Mouse (Mus musculus) intestine, postnatal 0 days (tissue): ENCODE measurements around the gene Oaz1. TPM values are rescaled to one million over a fixed set of nuclear protein-coding genes. Genes with fewer than 3 reads are reported as not detected.

Source experiments
- ATAC-seq: fragments of 200-750 bp; cut with Nextera tagmentation; 2 replicates; pipeline ENCODE4 v1.8.0; 2017; ENCODE audit warnings: mild to moderate bottlenecking, moderate TSS enrichment, moderate library complexity
- H3K27ac ChIP-seq: fragments of 300-500 bp; sonication (generic); 2 replicates; pipeline ENCODE4 v1.5.1; 2014; ENCODE audit warnings: mild to moderate bottlenecking, low read depth, low read length, moderate library complexity
- H3K27me3 ChIP-seq: fragments of 300-500 bp; sonication (generic); replicated peaks from 2 replicates; pipeline ENCODE4 v1.6.1; 2014; ENCODE audit warnings: low read length, mixed read lengths; ENCODE audit not compliant: control insufficient read depth, insufficient read depth
- H3K36me3 ChIP-seq: fragments of 300-500 bp; sonication (generic); 2 replicates; pipeline ENCODE4 v1.6.1; 2014; ENCODE audit warnings: mild to moderate bottlenecking, moderate library complexity; ENCODE audit not compliant: control insufficient read depth, insufficient read depth
- H3K4me1 ChIP-seq: fragments of 300-500 bp; sonication (generic); replicated peaks from 2 replicates; pipeline ENCODE4 v1.6.1; 2014; ENCODE audit warnings: antibody characterized with exemption, low read length, mixed read lengths; ENCODE audit not compliant: control insufficient read depth, insufficient read depth
- H3K4me2 ChIP-seq: fragments of 300-500 bp; sonication (generic); replicated peaks from 2 replicates; pipeline ENCODE4 v1.6.1; 2014; ENCODE audit warnings: low read depth, mild to moderate bottlenecking, moderate library complexity
- H3K4me3 ChIP-seq: fragments of 300-500 bp; sonication (generic); 2 replicates; pipeline ENCODE4 v1.5.1; 2014; ENCODE audit warnings: low read depth, low read length
- H3K9ac ChIP-seq: fragments of 300-500 bp; sonication (generic); 2 replicates; pipeline ENCODE4 v1.6.1; 2014; ENCODE audit warnings: mild to moderate bottlenecking, low read depth, low read length
- H3K9me3 ChIP-seq: fragments of 300-500 bp; sonication (generic); 2 replicates; pipeline ENCODE4 v1.6.1; 2016; ENCODE audit warnings: mixed run types; ENCODE audit not compliant: control insufficient read depth
- CTCF ChIP-seq: sonication (generic); IDR thresholded peaks from 2 replicates; pipeline ENCODE4 v1.5.1; 2016; ENCODE audit warnings: low read depth, mild to moderate bottlenecking, control low read depth, antibody characterized with exemption, moderate library complexity
- WGBS: fragments of 180-500 bp; shearing (Covaris S2); extraction: QIAGEN DNeasy Blood & Tissue Kit; methylation state at CpG from one replicate; pipeline ENCODE4 v1.1.7; 2014; 5-methylcytosine and 5-hydroxymethylcytosine counted together
- polyA plus RNA-seq: library from polyadenylated mRNA; unstranded; fragments of >200 nt; fragmentation: Nextera tagmentation; extraction: Ambion mirVana; gene quantifications from 2 replicates; pipeline ENCODE4 v1.2.1, GENCODE M21; 2015

Gene Oaz1
- polyA plus RNA-seq, 1 experiment from 2014 or later: 1,019 TPM

DNA sequence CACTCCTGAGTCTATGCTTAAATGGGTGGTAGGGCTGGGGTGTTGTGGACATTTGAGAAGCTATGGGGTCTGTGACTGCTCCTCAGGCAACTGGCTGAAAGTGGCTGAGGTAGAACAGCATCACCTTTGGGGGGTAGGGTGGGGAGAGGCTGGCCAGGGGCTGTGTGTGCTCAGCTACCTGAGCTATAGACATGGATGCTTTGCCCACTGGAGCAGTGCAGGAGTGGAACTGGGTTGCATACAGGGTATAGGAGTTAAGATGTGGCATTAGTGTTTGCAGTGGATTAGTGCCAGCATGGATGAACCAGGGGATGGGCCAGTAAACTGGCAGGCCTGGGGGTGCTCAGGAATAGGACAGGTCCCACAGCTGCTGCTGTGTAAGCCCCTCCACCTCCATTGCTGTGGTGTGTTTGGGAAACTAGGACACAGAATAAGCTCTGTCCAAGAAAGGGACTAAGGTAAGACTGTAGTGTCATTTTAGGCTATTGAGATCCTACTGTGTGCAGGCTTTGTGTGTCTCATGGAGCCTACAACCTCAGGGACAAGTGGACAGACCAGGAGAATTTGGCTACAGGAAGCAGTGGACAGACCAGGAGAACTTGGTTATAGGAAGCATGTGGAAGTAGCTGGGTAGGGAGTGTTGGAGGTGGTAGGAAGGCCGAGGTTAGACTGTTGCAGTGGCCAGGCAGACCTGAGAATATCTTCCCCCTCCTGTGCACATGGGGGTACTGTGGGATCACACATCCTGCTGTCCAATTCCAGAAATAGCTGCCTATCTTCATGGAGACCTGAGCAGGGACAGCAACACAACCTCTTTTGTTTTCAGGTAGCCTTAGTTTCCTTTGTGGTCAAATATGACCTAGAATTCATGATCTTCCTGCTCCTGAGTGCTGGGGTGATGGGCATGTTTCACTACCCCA is 3.2 kb downstream of the Oaz1 start:
- TF ChIP-seq CTCF: no peak
- Histone ChIP-seq H3K9me3 (no peaks in the 10 kb centered on the region), H3K4me2 (no peak overlapping the region), H3K27me3 (peaks cover 13% of the 10 kb centered on the region), H3K4me3 (no peak overlapping the region), H3K27ac (peak overlapping the region; percentile 1; the same call in 1 of the 2 replicates), H3K9ac (peak overlapping the region; percentile 40; the same call in 1 of the 2 replicates), H3K36me3 (peaks cover 18% of the 10 kb centered on the region), H3K4me1 (peaks cover 7% of the 10 kb centered on the region; the same call in 1 of the 2 replicates)
- 52% methylated on average over 1 of the region's 1 CpGs for whole genome bisulfite sequencing
- no peak for ATAC-seq

DNA sequence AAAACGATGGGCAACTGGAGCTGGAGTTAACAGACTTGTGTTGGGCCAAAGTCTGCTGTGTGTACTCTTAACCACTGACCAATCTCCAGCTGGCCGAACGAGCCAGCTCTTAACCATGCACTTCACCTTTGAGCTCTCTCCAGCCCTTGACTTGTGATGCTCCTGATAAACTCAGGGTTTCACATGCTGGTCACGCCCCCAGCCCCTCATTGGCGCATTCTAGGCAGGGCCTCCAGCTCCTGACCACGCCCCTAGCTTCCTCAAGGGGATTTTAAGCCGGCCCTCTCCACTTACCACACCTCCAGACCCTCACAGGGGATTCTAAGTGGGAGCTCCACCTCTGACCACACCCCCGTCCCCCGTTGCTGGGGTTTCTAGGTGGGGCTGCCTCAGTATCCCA is 4.7 kb downstream of the Oaz1 start:
- peaks cover 27% of the 10 kb centered on the region for H3K27me3 ChIP-seq
- 0 out of 2 replicates have a peak overlapping the region, but pooled peaks have one; percentile 8 for H3K27ac ChIP-seq
- peaks cover 7% of the 10 kb centered on the region; the same call in 1 of the 2 replicates for H3K4me1 ChIP-seq
- peak overlapping the region; percentile 32; the same call in 1 of the 2 replicates for H3K4me2 ChIP-seq
- TF ChIP-seq CTCF: no peak
- 3% methylated on average over 9 of the region's 9 CpGs for WGBS
- H3K9ac ChIP-seq: no peak overlapping the region
- ATAC-seq: peak; percentile 11; the same call in 1 of the 2 replicates
- H3K9me3 ChIP-seq: no peaks in the 10 kb centered on the region
- peaks cover 18% of the 10 kb centered on the region for H3K36me3 ChIP-seq
- H3K4me3 ChIP-seq: no peak overlapping the region

DNA sequence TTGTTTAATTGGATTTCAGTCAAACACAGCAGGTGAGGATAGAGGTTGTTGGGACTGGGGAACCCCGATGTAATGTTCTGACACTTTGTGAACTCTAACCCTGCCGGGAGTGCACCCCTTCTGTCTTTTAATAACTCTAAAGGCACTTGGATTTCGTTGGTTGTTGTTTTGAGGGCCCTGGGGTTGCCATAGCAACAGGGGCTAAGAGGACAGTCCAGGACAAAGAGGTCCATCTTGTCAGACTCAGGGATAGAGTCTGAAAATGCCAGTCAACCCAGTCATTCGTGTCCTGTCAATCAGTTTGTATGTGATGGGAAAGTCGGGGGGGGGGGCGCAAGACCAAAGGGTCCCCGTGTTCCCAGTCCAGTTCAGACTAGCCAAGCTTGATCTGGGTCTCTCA is 6.4 kb downstream of the Oaz1 start:
- Histone ChIP-seq H3K4me1 (peaks cover 7% of the 10 kb centered on the region; the same call in 1 of the 2 replicates), H3K4me2 (no peak overlapping the region), H3K27me3 (peaks cover 36% of the 10 kb centered on the region), H3K9ac (no peak overlapping the region), H3K9me3 (no peaks in the 10 kb centered on the region), H3K27ac (no peak overlapping the region), H3K36me3 (peaks cover 18% of the 10 kb centered on the region), H3K4me3 (no peak overlapping the region)
- WGBS: 76% methylated on average over 7 of the region's 7 CpGs
- TF ChIP-seq CTCF: no peak
- ATAC-seq: no peak

DNA sequence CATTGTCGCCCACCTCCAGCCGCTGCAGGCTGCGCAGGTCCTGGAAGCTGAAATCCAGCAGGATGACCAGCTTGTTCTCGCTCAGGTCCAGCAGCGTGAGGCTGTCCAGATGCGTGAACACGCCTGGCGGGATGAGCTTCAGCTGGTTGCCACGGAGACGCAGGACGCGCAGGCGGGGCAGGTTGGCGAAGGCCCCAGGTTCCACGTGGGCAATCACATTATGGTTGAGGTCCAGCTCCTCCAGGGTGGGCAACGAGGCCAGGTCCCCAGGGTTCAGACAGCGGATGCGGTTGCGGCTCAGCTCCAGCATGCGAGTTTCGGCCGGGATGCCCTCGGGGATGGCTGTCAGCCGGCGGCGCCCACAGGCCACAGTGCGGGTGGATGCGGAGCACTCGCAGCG is 9.2 kb downstream of the Oaz1 start:
- TF ChIP-seq CTCF: no peak
- Histone ChIP-seq H3K4me1 (0 out of 2 replicates have a peak, but pooled peaks cover 3% of the 10 kb centered on the region), H3K4me2 (no peak overlapping the region), H3K27me3 (peaks cover 36% of the 10 kb centered on the region), H3K9me3 (no peaks in the 10 kb centered on the region), H3K9ac (no peak overlapping the region), H3K27ac (no peak overlapping the region), H3K36me3 (no peaks in the 10 kb centered on the region), H3K4me3 (no peak overlapping the region)
- 53% methylated on average over 30 of the region's 30 CpGs for WGBS
- no peak for ATAC-seq

DNA sequence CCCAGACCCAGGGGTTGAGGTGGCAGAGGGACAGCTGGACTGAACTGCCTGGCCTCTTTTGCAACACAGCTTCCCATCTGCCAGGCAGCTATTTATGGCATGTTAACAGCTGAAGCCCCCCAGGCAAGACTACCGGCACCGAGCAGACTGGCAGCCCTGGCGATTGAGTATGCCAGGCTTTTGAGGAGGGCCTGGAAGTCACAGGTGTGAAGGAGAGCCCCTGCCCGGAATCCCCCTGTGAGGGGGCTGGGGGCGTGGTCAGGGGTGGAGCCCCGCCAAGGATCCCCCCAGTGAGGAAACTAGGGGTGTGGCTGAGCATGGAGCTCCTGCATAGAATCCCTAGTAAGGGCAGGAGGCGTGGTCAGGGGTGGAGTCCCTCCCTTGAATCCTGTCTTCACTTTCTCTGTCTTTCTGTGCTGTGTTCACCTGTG is 10.5 kb downstream of the Oaz1 start:
- Histone ChIP-seq H3K4me2 (no peak overlapping the region), H3K4me3 (no peak overlapping the region), H3K27ac (no peak overlapping the region), H3K9me3 (no peaks in the 10 kb centered on the region), H3K4me1 (no peaks in the 10 kb centered on the region), H3K36me3 (no peaks in the 10 kb centered on the region), H3K27me3 (peaks cover 39% of the 10 kb centered on the region), H3K9ac (no peak overlapping the region)
- TF ChIP-seq CTCF: no peak
- WGBS: 56% methylated on average over 7 of the region's 7 CpGs
- ATAC-seq: no peak

DNA sequence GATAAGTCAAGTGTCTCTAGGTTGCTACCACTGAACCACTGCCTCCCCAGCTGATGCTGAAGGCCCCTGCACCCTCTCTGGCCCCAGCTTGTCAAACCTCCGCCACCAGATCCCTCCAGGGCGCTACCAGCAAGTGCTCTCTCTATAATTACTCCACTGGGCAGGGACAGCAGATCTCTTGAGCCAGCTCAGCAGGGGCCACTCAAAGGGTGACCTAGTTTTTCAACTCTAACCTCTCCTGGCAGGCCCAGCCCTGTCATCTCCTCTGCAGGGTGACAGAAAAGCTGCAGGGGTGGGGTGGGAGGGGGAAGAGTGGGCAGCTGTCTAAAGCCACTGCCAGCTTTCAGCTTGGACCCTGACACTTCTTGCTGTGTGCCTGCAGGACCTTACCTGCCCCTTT is 11.4 kb downstream of the Oaz1 start:
- peaks cover 45% of the 10 kb centered on the region for H3K27me3 ChIP-seq
- no peak for TF ChIP-seq CTCF
- no peaks in the 10 kb centered on the region for H3K9me3 ChIP-seq
- WGBS: 12% methylated on average over 2 of the region's 2 CpGs
- no peak overlapping the region for H3K27ac ChIP-seq
- no peak overlapping the region for H3K9ac ChIP-seq
- H3K4me2 ChIP-seq: no peak overlapping the region
- H3K4me1 ChIP-seq: no peaks in the 10 kb centered on the region
- H3K36me3 ChIP-seq: no peaks in the 10 kb centered on the region
- no peak for ATAC-seq
- H3K4me3 ChIP-seq: no peak overlapping the region
